Mouse (Mus musculus) layer of hippocampus, adult 2 months (tissue): ENCODE data around the gene Gm44511. TPM values are rescaled to one million over a fixed set of nuclear protein-coding genes. Genes with fewer than 3 reads are reported as not detected.
"Not testable (repeated sequence)": the region's sequence is repeated elsewhere in the genome, so short reads cannot be mapped to it uniquely, and the experiment has no call there.

Experiments used
- DNase-seq, 2 experiments: peaks; one replicate each; pipeline ENCODE4 v3.0.0; 2022; ENCODE audit warnings: low spot score in 2 of 2
- H3K27ac ChIP-seq: fragments of 200-600 bp; 2 replicates; pipeline ENCODE4 v1.8.1; 2022
- H3K4me3 ChIP-seq: fragments of 200-600 bp; 2 replicates; pipeline ENCODE4 v1.8.1; 2022; ENCODE audit warnings: mild to moderate bottlenecking
- CTCF ChIP-seq: fragments of 200-600 bp; conservative IDR thresholded peaks from 2 replicates; pipeline ENCODE4 v1.8.1; 2022; ENCODE audit warnings: antibody characterized with exemption, mild to moderate bottlenecking, moderate library complexity
- total RNA-seq, 2 experiments: library from RNA; stranded (reverse); gene quantifications; 2 replicates each; pipeline ENCODE4 v1.2.3; 2021

The Gm44511 gene
- total RNA-seq, 2 experiments from 2014 or later: not detected

DNA sequence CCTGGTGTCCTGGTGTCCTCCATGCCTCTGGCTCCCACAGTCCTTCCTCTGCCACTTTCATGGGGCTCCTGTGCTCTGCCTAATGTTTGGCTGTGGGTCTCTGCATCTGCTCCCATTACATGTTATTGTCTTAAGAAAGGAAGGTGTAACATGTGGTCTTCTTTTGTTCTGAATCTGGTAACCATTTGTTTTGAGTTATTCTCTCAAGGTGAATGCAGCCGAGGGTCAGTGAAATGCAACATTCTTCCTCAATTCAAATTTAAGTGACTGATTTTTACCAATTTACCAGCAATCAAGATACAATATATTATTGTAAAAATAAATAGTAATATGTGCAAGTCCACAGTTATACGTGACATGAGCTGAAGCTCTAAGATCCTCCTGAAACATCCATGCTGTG lies 37.0 kb downstream of the Gm44511 start, which contains the start of gene Klrb1c:
Gene Klrb1c (minus strand): TSS at position 101 of the 400 bp plus-strand sequence.
- Histone ChIP-seq H3K4me3 (no peak within 1 kb of the TSS), H3K27ac (no peak within 1 kb of the TSS)
- no peak for DNase-seq
- TF ChIP-seq CTCF: no peak

DNA sequence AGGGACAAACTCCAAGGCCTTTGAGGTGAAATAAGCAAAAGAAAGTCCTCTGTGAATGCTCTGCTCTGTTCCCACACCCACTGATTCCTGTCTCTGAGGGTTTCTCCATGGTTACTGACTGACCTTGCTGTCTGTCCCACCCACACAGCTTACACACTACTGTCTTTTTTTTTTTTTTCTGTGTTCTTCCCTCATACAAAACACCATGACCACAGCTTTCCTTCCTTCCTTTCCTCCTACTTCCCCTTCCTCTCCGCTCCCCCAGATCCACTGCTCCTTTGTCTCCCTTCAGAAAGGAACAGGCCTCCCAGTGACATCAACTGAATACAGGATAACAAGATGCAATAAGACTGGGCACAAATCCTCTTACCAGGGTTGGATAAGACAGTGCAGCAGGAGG lies 37.6 kb downstream of the Gm44511 start:
- TF ChIP-seq CTCF: no peak
- no peak for DNase-seq

DNA sequence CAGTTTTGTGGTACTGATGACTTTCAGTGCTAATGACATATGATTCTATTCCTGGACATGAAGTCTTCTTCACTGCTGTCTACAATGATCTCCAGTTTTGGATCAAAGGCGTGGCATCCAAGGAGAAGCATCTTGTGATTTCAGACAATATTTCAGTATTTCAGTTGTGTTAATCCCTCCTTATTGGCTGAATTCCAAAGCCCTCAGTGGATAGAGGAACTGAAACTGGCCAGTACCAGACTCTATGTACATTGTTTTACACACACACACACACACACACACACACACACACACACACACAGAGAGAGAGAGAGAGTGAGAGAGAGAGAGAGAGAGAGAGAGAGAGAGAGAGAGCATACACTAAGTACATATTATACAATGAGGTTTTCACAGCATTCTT lies 39.7 kb downstream of the Gm44511 start:
- not testable (repeated sequence) for H3K4me3 ChIP-seq, DNase-seq, H3K27ac ChIP-seq

More for the DNA sequence above, 37.6 kb downstream of the Gm44511 start:
- no peak overlapping the region for H3K27ac ChIP-seq
- H3K4me3 ChIP-seq: no peak overlapping the region

DNA sequence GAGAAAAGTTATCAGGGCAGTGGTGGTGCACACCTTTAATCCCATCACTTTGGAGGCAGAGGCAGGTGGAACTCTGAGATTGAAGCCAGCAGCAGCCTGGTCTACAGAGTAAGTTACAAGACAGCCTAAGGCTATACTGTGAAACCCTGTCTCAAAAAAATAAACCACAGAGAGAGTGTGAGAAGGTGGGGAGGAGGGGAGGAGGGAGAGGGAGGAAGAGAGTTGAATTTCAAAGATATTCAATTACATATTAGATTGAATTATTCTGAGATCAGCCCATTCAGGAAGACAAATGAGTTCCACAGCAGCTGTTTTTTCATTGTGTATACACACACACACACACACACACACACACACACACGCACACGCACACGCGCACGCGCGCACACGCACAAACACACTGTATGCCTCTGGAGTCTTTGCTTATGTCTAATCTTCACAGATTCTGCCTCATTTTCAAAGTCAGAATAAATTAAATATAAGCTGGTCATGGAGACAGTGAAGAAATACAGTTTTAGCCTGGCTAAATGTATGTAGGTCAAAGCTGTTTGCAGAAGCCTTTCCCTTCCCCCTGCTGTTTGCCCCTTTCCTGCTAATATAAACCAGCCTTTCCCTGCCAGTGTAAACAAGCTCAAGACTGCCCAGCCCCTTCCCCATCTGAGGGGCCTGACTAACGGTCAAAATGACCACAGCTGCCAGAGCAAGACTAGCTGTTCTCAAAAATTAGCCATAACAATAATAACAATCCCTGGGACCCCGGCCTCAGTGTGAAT lies 56.4 kb downstream of the Gm44511 start:
- H3K27ac ChIP-seq: no peak overlapping the region
- no peak overlapping the region for H3K4me3 ChIP-seq
- TF ChIP-seq CTCF: no peak
- no peak for DNase-seq

DNA sequence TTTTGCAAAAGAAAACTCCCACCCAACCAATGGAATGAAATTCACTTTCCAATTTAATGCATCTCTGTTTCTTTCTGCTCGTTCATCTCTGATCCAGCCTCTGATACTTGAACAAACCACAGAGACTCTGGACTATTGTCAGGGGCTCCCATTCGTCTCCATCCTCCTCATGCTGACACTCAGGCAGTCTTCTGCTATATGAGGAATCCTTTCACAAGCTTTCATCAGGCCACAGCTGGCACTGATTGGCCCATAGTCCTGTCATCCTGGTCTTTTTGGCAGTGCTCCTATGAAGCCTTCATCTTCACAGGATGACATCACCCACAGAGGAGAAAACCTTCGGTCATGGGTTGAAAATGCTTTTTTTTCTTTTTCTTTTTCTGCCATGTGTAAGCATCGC lies 58.1 kb downstream of the Gm44511 start:
- DNase-seq: no peak
- no peak for TF ChIP-seq CTCF
- no peak overlapping the region for H3K27ac ChIP-seq
- H3K4me3 ChIP-seq: no peak overlapping the region

DNA sequence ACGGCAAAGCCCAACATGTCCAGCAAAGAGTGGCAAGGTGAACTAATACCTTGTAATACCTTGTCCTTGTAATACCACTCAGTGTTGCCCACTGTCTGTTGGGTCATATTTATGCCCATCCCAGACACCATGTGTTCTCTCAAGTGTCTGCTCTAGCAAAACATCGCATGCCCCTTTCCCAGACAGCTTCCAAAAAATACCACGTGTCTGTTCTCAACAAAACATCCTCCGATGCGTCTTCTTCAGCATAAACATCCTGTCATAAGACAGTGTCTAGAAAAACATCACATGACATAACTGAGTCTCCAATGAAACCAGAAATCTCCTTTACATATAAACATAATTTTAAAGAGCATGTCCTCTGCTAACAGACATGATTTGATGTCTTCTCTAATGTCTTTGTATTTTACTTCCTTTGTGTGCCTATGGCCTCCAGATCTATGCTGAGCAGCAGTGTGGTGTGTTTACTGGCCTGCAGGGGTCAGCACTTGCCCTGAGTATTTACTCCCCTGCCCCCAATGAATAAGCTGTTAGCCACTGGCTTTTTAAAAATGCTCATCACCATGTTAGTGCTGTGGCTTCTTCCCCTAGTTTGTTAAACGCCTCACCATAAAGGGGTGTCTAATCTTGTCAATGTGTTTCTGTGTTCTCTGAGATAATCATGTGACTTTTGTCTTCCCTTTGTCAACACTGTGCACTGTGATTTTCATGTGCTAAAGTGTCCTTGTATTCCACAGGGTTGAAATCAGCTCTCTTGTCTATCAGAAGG lies 59.4 kb downstream of the Gm44511 start:
- H3K27ac ChIP-seq: not testable (repeated sequence)
- peak in 1 of 2 experiments; percentile 28 for DNase-seq

DNA sequence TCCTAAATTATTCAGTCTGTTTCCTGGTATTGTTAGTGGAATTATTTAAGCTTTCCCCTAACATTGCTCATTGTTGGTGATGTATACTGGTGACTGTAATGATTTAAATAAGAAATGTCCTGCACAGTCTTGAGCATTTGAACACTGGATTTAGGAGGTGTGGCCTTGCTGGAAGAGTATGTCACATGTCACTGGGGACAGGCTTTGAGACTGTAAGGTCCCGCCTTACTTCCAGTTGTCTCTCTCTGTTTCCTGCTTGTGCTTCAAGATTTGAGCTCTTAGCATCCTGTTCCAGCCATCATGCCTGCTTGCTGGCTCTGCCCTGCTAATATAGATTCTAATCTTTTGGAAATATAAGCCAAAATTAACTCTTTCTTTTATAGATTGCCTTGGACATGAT lies 60.9 kb downstream of the Gm44511 start:
- TF ChIP-seq CTCF: no peak
- Histone ChIP-seq H3K4me3 (no peak overlapping the region), H3K27ac (no peak overlapping the region)
- no peak for DNase-seq

More for the DNA sequence above, 59.4 kb downstream of the Gm44511 start:
- H3K4me3 ChIP-seq: not testable (repeated sequence)
- peak; percentile 72 for TF ChIP-seq CTCF

DNA sequence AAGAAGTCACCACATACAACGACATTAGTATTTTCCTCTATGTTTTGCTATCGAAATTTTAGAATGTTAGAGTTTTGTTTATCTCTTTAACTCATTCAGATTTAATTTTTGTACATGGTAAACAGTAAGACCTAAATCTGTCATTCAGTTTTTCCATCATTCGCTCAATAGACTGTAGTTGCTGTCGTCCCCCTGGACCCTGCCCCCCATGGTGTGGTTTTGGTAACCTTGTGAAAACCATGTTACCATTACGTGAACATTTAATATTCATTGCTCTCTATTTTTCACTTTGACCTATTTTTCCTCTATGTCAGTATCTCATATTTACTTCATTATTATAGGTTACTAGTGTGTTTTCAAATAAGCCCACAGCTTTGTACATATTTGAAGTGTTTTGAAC lies 61.5 kb downstream of the Gm44511 start:
- H3K4me3 ChIP-seq: peak overlapping the region; percentile 63
- TF ChIP-seq CTCF: no peak
- H3K27ac ChIP-seq: peak overlapping the region; percentile 67
- DNase-seq: no peak

DNA sequence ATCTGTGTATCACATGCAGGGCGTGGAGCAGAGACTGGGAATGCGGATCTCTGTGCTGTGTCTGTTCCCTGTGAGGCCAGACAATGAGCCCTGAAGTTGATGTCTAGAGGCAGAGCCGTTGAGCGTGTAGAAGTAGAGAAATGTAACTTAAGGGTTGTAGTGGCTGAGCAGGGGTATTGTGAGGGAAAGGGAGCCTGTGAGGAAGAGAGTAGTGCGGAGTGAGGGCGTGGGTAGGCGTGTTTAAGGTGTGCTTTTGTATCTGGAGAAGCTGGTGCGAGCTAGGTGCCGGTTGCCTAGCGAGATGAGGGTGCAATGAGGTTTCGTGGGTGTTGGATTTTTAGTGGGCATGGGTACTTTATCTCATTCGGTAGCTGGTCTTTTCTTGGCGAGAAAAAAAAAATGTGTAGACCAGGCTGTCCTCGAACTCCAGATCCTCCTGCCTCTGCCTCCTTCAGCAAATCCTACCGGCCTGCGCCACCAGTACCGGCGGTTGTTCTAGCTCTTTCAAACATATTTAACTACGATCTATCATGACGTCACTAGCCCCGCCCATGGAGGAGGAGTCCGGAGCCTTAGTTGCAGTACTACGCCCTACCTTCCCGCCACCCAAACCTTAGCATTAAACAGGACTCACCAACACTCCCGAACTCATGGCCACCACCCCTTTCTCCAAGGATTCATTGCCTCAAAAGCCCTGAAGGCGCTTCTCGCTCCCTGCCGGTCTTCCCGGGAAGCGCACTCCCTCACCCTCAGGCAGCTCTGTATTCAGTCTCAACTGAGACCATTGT lies 62.2 kb downstream of the Gm44511 start:
- DNase-seq: peak; percentile 96 to 99
- peak overlapping the region; percentile 63 for H3K4me3 ChIP-seq
- peak overlapping the region; percentile 67 for H3K27ac ChIP-seq
- peak; percentile 83 for TF ChIP-seq CTCF

DNA sequence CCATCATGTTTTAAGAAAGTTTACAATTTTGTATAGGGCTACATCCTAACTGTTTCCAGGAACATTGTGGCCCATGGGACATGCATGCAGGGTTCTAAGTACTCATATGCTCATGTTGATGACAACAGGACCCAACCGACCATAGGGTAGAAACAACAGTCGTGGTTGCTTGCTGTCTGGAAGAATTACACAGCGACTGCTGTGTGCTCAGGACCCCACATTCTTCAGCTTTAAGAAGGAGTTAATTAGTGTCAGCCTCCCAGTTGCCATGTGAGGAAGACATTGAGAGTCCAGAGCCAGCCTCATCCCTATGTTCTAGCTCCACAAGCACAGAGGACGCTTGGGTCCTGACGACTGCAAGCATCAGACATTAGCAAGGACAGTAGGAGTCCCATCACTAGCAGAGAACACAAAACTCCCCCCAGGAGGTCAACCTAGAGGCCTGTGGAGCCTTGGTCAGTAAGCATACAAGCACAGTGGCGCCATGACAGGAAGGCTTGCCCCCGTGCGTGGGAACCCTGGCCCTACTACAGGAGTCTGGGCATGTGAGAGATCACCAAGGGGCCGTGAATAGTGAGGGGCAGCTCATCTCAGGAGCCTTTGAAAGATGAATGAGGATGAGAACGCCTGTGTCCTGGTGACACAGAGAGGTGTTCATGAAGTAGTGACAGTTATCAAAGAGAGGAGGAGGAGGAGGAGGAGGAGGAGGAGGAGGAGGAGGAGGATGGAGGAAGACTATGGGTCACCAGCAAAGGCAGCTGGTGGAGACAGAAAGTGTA lies 63.0 kb downstream of the Gm44511 start:
- DNase-seq: not testable (repeated sequence)
- H3K4me3 ChIP-seq: peak overlapping the region; percentile 63; the same call in 1 of the 2 replicates
- peak overlapping the region; percentile 49; the same call in 1 of the 2 replicates for H3K27ac ChIP-seq

DNA sequence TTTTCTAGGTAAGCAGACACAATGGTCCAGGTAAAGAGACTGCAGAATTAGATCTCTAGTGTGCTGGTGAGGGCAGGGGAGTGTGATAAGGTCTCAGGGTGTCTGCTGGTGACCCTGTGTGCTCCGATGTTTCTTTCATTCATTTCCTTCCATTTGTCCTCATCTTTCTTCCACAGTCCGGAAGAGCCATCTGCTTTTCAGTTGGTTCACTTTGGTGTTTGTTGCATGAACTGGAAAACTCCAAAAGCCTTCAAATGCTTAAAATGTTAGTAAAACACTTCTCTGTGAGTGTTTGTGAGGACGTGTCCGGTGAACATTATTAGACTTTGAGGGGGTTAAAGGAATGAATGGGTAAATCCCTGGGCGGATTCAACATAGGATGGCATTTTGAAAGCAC lies 65.0 kb downstream of the Gm44511 start:
- DNase-seq: no peak
- Histone ChIP-seq H3K27ac (peak overlapping the region; percentile 95), H3K4me3 (peak overlapping the region; percentile 72)
- TF ChIP-seq CTCF: peak; percentile 48
